Mouse (Mus musculus): ENCODE measurements at regions not wholly inside any gene's neighbourhood (a gene's known extent, or its start where the extent isn't known, plus 50 kb on each side); places are given as distances from the start of the nearest gene placed in this dataset.
"Not testable (repeated sequence)": the region's sequence is repeated elsewhere in the genome, so short reads cannot be mapped to it uniquely, and the experiment has no call there.

- intact Hi-C loops (cut with DNase I) = no loop called here
- DNase-seq (ENCODE audit: low spot score in 2 of 2) = no peak
These were observed 96.1 kb upstream of the Hdgfl1 start for GRCm38 (mm10) chr13:26865930-26866555.

GRCm38 (mm10) chr13:26867794-26868193, 97.8 kb upstream of the Hdgfl1 start:
- peak; percentile 5 to 7 for DNase-seq (ENCODE audit: low spot score in 2 of 2)
- intact Hi-C loops (cut with DNase I) = no loop called here

DNA sequence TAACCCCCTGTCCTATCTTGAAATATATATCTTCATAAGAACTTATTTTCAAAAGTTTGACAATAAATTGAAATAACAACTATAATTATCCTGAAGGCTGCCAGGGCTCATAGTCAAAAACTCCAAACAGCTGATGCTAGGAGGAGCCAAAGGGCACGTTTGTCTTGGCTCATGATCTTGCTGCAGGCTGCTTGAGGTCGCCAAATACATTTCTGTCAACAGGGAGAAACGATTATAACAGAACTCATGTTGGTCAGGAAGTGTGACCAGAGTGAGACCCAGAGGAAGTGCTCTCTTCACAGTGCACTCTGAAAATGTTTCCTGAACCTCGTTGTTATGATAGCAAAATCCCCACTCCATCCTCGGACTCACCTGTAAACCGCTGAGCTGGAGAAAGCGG, 140.9 kb upstream of the Prl start:
- intact Hi-C loops (cut with DNase I) = no loop called here
- DNase-seq (ENCODE audit: low spot score in 2 of 2) = no peak

DNA sequence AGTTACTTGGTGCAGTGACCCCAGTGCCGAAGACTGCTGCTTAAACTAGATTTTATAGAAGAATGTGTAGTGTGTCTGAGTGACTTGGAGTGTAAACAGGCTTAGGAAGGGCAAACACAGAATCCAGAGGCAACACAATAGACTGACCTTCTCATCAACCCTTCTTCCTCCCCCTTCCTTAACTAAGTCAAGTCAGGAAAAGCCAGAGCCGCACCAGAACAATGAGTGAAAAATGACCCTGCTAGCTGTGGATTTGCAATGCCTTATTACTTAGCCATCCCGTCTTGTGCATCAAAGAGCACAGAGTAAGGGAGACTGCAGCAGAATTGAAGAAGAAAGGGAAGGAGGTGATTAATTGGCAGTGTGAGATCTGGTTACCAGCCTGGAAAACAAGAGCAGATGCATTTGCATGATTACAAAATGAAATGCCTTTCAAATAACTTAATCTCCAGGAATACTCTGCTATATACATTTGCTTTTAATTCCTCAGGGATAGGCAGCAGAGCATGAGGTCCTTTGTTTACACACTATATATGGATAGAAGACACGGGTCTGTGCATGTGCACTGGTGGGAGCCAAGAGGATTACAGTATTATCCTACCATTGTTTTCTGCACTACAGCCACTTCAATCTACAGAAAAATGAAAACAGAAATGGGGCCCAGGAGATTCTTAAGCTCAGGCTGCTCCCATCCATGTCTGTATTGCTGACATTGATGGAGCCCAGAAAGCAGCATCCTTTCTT, 124.5 kb upstream of the Prl start:
- intact Hi-C loops (cut with DNase I) = no loop called here
- no peak for DNase-seq (ENCODE audit: low spot score in 2 of 2)

- DNase-seq (ENCODE audit: low spot score in 2 of 2) = no peak
- intact Hi-C loops (cut with DNase I) = no loop called here
These were observed 123.5 kb upstream of the Prl start for GRCm38 (mm10) chr13:26933838-26934237.

DNA sequence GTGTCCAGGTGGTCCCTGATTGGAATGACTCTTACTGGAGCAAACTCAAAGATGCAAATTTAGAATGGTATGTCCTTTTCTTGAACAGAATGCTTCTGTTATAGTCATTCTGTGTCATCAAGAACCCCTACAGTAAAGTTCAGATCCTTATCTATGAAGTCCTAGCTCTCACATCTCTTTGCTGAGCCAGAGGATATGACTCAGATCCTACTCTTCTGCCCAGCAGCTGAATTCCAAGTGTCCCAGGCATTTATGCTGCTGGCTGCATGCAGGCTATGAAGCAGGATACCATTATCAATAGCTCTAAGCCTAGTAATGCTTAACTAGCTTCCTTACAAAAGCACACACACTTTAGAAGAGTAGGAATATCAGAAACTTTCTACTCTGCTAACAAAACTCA, 116.9 kb upstream of the Prl start:
- DNase-seq (ENCODE audit: low spot score in 2 of 2) = no peak
- intact Hi-C loops (cut with DNase I) = no loop called here

GRCm38 (mm10) chr13:26944487-26944886, 112.9 kb upstream of the Prl start:
- intact Hi-C loops (cut with DNase I) = no loop called here
- no peak for DNase-seq (ENCODE audit: low spot score in 2 of 2)

GRCm38 (mm10) chr13:26951461-26951860, 105.9 kb upstream of the Prl start:
- peak in 1 of 2 experiments; percentile 4 for DNase-seq (ENCODE audit: low spot score in 2 of 2)
- intact Hi-C loops (cut with DNase I) = no loop called here

GRCm38 (mm10) chr13:26953834-26954233, 103.5 kb upstream of the Prl start:
- intact Hi-C loops (cut with DNase I) = no loop called here
- no peak for DNase-seq (ENCODE audit: low spot score in 2 of 2)

DNA sequence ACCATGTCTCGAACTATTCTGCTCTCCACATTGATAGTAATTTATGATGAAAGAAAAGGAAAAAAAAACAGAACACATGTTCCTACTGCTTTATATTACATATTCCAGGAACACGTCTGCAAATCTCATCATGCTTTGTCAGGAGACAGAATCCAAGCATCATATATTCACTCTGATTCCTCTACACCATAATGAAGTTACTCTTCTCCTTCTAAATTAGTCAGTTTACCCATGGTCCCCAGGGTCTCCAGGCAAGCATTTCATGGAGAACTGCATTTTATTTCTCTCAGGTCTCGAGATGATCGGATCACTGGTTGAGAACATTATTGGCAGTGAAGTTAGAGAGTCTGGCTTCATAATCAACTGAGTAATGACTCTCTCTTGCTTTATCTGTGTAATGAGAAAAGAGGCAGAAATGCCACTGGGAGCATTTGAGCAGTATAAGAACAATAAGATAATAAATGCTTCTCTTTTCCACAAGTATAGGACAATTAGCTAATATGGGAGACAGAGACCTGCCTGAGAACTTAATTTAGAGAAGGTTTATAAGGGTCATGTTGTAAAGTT, 97.8 kb upstream of the Prl start:
- no peak for DNase-seq (ENCODE audit: low spot score in 2 of 2)
- intact Hi-C loops (cut with DNase I) = no loop called here

- DNase-seq (ENCODE audit: low spot score in 2 of 2); intact Hi-C loops (cut with DNase I): not testable (repeated sequence)
These were observed 96.8 kb upstream of the Prl start for GRCm38 (mm10) chr13:26960531-26960930.

DNA sequence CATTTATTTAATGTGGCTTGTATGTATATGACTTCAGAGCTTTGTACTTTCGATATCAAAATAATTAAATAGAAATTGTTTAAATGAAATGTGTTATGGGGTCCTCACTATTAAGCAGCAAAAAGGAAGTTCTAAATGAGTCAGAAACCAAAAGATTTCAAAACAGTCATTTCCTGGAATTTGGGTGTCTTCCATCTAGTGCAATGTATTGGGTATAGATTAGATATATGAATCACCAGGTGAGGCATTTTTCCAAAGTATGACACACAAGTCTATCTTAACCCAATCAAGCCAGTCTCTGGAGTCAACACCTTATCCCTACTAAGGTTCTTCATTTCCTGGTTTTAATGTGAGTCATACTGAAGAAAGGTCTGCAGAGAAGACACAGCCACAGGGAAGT, 81.3 kb upstream of the Prl start:
- intact Hi-C loops (cut with DNase I) = no loop called here
- no peak for DNase-seq (ENCODE audit: low spot score in 2 of 2)

DNA sequence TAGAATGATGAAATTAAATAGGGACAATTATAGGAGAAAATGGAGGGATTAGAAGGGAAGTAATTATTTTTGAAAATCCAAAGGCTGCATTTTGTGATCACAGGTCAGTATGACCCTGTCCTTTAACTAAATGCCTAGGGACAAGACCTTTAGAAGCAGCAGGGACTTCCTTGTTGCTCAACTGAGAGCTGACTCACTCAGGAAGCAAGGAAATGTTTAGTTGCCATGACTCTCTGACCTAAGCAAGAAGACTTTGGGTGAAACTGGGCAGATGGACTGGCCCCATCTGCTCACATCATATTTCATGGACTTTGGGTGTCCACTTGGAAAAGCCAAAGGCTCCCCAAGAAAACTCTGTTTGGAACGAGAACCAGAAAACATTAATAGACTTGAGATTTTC, 76.9 kb upstream of the Prl start:
- intact Hi-C loops (cut with DNase I) = no loop called here

More for the DNA sequence above, 76.9 kb upstream of the Prl start:
- DNase-seq (ENCODE audit: low spot score in 2 of 2) = no peak

Data from left cerebral cortex, postnatal 36 days (tissue).